Mouse (Mus musculus) neural tube, embryonic 12.5 days (tissue): ENCODE data around the gene Mrps6. TPM values are rescaled to one million over a fixed set of nuclear protein-coding genes. Genes with fewer than 3 reads are reported as not detected.

Experiments
- ATAC-seq: fragments of 200-750 bp; cut with Nextera tagmentation; 2 replicates; pipeline ENCODE4 v1.8.0; 2017; ENCODE audit warnings: low read depth, mild to moderate bottlenecking, moderate TSS enrichment, moderate library complexity; ENCODE audit not compliant: low FRiP score
- H3K27ac ChIP-seq: fragments of 300-500 bp; sonication (generic); 2 replicates; pipeline ENCODE4 v1.5.1; 2016
- H3K27me3 ChIP-seq: fragments of 300-500 bp; sonication (generic); replicated peaks from 2 replicates; pipeline ENCODE4 v1.6.1; 2016; ENCODE audit warnings: mild to moderate bottlenecking
- H3K36me3 ChIP-seq: fragments of 300-500 bp; sonication (generic); 2 replicates; pipeline ENCODE4 v1.6.1; 2016; ENCODE audit warnings: mild to moderate bottlenecking
- H3K4me1 ChIP-seq: fragments of 300-500 bp; sonication (generic); 2 replicates; pipeline ENCODE4 v1.6.1; 2016
- H3K4me2 ChIP-seq: fragments of 300-500 bp; sonication (generic); replicated peaks from 2 replicates; pipeline ENCODE4 v1.6.1; 2016; ENCODE audit warnings: mild to moderate bottlenecking
- H3K4me3 ChIP-seq: fragments of 300-500 bp; sonication (generic); 2 replicates; pipeline ENCODE4 v1.5.1; 2016
- H3K9ac ChIP-seq: fragments of 300-500 bp; sonication (generic); 2 replicates; pipeline ENCODE4 v1.6.1; 2016; ENCODE audit warnings: mild to moderate bottlenecking
- H3K9me3 ChIP-seq: fragments of 300-500 bp; sonication (generic); 2 replicates; pipeline ENCODE4 v1.6.1; 2016; ENCODE audit warnings: mild to moderate bottlenecking
- WGBS: fragments of 180-500 bp; shearing (Covaris S2); methylation state at CpG from one replicate; pipeline ENCODE4 v1.1.7; 2016; 5-methylcytosine and 5-hydroxymethylcytosine counted together
- polyA plus RNA-seq: library from polyadenylated mRNA; unstranded; fragments of >200 nt; fragmentation: Nextera tagmentation; extraction: Ambion mirVana; gene quantifications from 2 replicates; pipeline ENCODE4 v1.2.1, GENCODE M21; 2016

The Mrps6 gene
- 126 and 133 TPM in 2 replicates for polyA plus RNA-seq

- H3K4me3 ChIP-seq = peak within 1 kb of the TSS; percentile 98
- WGBS = under 1% methylated on average over 92 of the region's 99 CpGs
- peak within 1 kb of the TSS; percentile 88 for H3K4me2 ChIP-seq
- peaks cover 20% of the 10 kb centered on the region for H3K4me1 ChIP-seq
- peak; percentile 94 for ATAC-seq
- H3K9ac ChIP-seq = peak within 1 kb of the TSS; percentile 91
- H3K9me3 ChIP-seq = peaks cover 8% of the 10 kb centered on the region
- peak within 1 kb of the TSS; percentile 63; the same call in 1 of the 2 replicates for H3K27ac ChIP-seq
- peaks cover 26% of the 10 kb centered on the region for H3K36me3 ChIP-seq
- H3K27me3 ChIP-seq = no peaks in the 10 kb centered on the region
Measured at GRCm38 (mm10) chr16:92057852-92058643, at the start of gene Mrps6, which contains the start of the genes Gm49711 and Slc5a3. Mrps6 (plus strand) TSS chr16:92058270. Gm49711 (plus strand) TSS chr16:92058316. Slc5a3 (plus strand) TSS chr16:92058322.

- H3K27me3 ChIP-seq = no peaks in the 10 kb centered on the region
- 95% methylated on average over 2 of the region's 2 CpGs for WGBS
- no peak for ATAC-seq
Measured at GRCm38 (mm10) chr16:92009586-92009985, 48.5 kb upstream of the Mrps6 start.

GRCm38 (mm10) chr16:92016792-92017191, 41.3 kb upstream of the Mrps6 start:
- H3K27ac ChIP-seq = no peak overlapping the region
- no peak overlapping the region for H3K9ac ChIP-seq
- WGBS = 93% methylated on average over 8 of the region's 8 CpGs
- no peaks in the 10 kb centered on the region for H3K27me3 ChIP-seq
- no peaks in the 10 kb centered on the region for H3K36me3 ChIP-seq
- H3K4me2 ChIP-seq = no peak overlapping the region
- 0 out of 2 replicates have a peak, but pooled peaks cover 7% of the 10 kb centered on the region for H3K4me1 ChIP-seq
- H3K9me3 ChIP-seq = no peaks in the 10 kb centered on the region
- H3K4me3 ChIP-seq = no peak overlapping the region
- ATAC-seq = no peak

More at GRCm38 (mm10) chr16:92009586-92009985, 48.5 kb upstream of the Mrps6 start:
- H3K4me1 ChIP-seq = no peaks in the 10 kb centered on the region
- H3K27ac ChIP-seq = no peak overlapping the region
- no peak overlapping the region for H3K9ac ChIP-seq
- H3K4me3 ChIP-seq = no peak overlapping the region
- no peak overlapping the region for H3K4me2 ChIP-seq
- H3K9me3 ChIP-seq = no peaks in the 10 kb centered on the region
- no peaks in the 10 kb centered on the region for H3K36me3 ChIP-seq

- no peaks in the 10 kb centered on the region for H3K36me3 ChIP-seq
- 0 out of 2 replicates have a peak, but pooled peaks cover 7% of the 10 kb centered on the region for H3K4me1 ChIP-seq
- H3K9ac ChIP-seq = 0 out of 2 replicates have a peak overlapping the region, but pooled peaks have one; percentile 48
- ATAC-seq = peak; percentile 82
- H3K27ac ChIP-seq = no peak overlapping the region
- no peaks in the 10 kb centered on the region for H3K9me3 ChIP-seq
- H3K4me3 ChIP-seq = peak overlapping the region; percentile 21; the same call in 1 of the 2 replicates
- peak overlapping the region; percentile 59 for H3K4me2 ChIP-seq
- WGBS = 7% methylated on average over 26 of the region's 26 CpGs
- no peaks in the 10 kb centered on the region for H3K27me3 ChIP-seq
Measured at GRCm38 (mm10) chr16:92019141-92020118, 38.6 kb upstream of the Mrps6 start.

- Histone ChIP-seq H3K4me1 (0 out of 2 replicates have a peak, but pooled peaks cover 7% of the 10 kb centered on the region), H3K36me3 (no peaks in the 10 kb centered on the region), H3K27me3 (no peaks in the 10 kb centered on the region), H3K4me2 (no peak overlapping the region), H3K27ac (no peak overlapping the region), H3K9ac (no peak overlapping the region), H3K4me3 (no peak overlapping the region), H3K9me3 (no peaks in the 10 kb centered on the region)
- no peak for ATAC-seq
- 87% methylated on average over 12 of the region's 12 CpGs for WGBS
Measured at GRCm38 (mm10) chr16:92021656-92022400, 36.2 kb upstream of the Mrps6 start.

GRCm38 (mm10) chr16:92022494-92023283, 35.4 kb upstream of the Mrps6 start:
- Histone ChIP-seq H3K4me2 (no peak overlapping the region), H3K9me3 (no peaks in the 10 kb centered on the region), H3K9ac (no peak overlapping the region), H3K4me1 (0 out of 2 replicates have a peak, but pooled peaks cover 7% of the 10 kb centered on the region), H3K36me3 (no peaks in the 10 kb centered on the region), H3K27me3 (no peaks in the 10 kb centered on the region), H3K27ac (no peak overlapping the region), H3K4me3 (no peak overlapping the region)
- 83% methylated on average over 20 of the region's 20 CpGs for WGBS
- no peak for ATAC-seq

- no peak for ATAC-seq
- Histone ChIP-seq H3K36me3 (no peaks in the 10 kb centered on the region), H3K4me3 (no peak overlapping the region), H3K9me3 (no peaks in the 10 kb centered on the region), H3K27ac (no peak overlapping the region), H3K4me2 (no peak overlapping the region), H3K9ac (no peak overlapping the region), H3K4me1 (no peaks in the 10 kb centered on the region), H3K27me3 (no peaks in the 10 kb centered on the region)
- 84% methylated on average over 3 of the region's 3 CpGs for WGBS
Measured at GRCm38 (mm10) chr16:92033286-92033685, 24.8 kb upstream of the Mrps6 start.

GRCm38 (mm10) chr16:92034676-92035075, 23.4 kb upstream of the Mrps6 start:
- Histone ChIP-seq H3K36me3 (no peaks in the 10 kb centered on the region), H3K4me2 (no peak overlapping the region), H3K27ac (no peak overlapping the region), H3K9ac (no peak overlapping the region), H3K4me1 (no peaks in the 10 kb centered on the region), H3K27me3 (no peaks in the 10 kb centered on the region), H3K4me3 (no peak overlapping the region), H3K9me3 (no peaks in the 10 kb centered on the region)
- no peak for ATAC-seq
- WGBS = 80% methylated on average over 5 of the region's 5 CpGs

GRCm38 (mm10) chr16:92036701-92037100, 21.4 kb upstream of the Mrps6 start:
- no peak overlapping the region for H3K9ac ChIP-seq
- no peak for ATAC-seq
- no peak overlapping the region for H3K4me3 ChIP-seq
- H3K36me3 ChIP-seq = no peaks in the 10 kb centered on the region
- no peak overlapping the region for H3K4me2 ChIP-seq
- H3K27ac ChIP-seq = no peak overlapping the region
- no peaks in the 10 kb centered on the region for H3K27me3 ChIP-seq
- no peaks in the 10 kb centered on the region for H3K9me3 ChIP-seq
- 38% methylated on average over 8 of the region's 8 CpGs for WGBS
- no peaks in the 10 kb centered on the region for H3K4me1 ChIP-seq

- Histone ChIP-seq H3K9ac (no peak overlapping the region), H3K9me3 (no peaks in the 10 kb centered on the region), H3K27ac (no peak overlapping the region), H3K4me2 (no peak overlapping the region), H3K36me3 (no peaks in the 10 kb centered on the region), H3K4me3 (no peak overlapping the region), H3K4me1 (no peaks in the 10 kb centered on the region), H3K27me3 (no peaks in the 10 kb centered on the region)
- ATAC-seq = no peak
- 83% methylated on average over 21 of the region's 21 CpGs for WGBS
Measured at GRCm38 (mm10) chr16:92037891-92038607, 20.0 kb upstream of the Mrps6 start.
